Mouse (Mus musculus) left cerebral cortex, adult 8-10 months (tissue): Measurements from ENCODE around the gene Mbd3l2. TPM values are rescaled to one million over a fixed set of nuclear protein-coding genes. Genes with fewer than 3 reads are reported as not detected.
"Not testable (repeated sequence)": the region's sequence is repeated elsewhere in the genome, so short reads cannot be mapped to it uniquely, and the experiment has no call there.

Source experiments
- DNase-seq, 2 experiments: peaks; one replicate each; pipeline ENCODE4 v3.0.0; 2022; ENCODE audit warnings: low spot score in 2 of 2
- microRNA-seq, 2 experiments: library from miRNA; unstranded; fragments of <30 nt; microRNA quantifications; one replicate each; pipeline ENCODE4 v1.2.0; 2022
- total RNA-seq, 4 experiments: library from RNA; stranded (reverse); gene quantifications; 2 replicates each; pipeline ENCODE4 v1.2.4; 2022

Mbd3l2 gene
- not detected for total RNA-seq

DNA sequence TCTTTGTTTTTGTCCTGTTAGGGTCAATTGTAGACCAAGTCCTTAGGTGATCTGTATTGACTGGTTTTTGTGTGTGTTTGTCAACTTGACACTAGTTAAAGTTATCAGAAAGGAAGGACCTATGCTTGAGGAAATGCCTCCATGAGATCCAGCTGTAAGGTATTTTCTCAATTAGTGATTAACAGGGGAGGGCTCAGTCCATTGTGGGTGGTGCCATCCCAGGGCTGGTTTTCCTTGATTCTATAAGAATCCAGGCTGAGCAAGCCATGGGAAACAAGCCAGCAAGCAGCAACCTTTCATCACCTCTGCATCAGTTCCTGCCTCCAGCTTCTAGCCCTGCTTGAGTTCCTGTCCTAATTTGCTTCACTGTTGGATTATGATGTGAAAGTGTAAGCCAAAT is at the start of gene Mbd3l2:
Gene Mbd3l2, plus strand, starts transcription at position 301 of the 400 bp plus-strand sequence.
- DNase-seq: no peak

DNA sequence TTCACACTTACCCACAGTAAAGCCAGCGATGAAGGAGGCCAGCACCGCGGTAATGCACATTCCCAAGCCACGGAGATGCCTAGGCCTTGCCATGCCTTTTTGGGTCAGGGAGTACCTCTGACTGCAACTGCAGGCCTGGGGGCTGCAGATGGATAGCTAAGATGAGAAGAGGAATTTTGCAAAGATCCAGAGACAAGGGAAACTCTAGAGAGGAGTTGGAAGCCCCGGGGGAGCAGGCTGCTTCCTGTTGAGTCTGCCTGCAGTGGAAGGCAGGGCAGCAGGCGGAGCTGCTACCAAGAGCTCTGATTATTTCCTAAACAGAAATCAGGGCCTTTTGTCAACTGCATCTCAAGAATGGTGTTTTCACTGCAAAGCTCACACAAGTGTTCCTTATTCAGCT is 44.7 kb upstream of the Mbd3l2 start:
- DNase-seq: no peak

DNA sequence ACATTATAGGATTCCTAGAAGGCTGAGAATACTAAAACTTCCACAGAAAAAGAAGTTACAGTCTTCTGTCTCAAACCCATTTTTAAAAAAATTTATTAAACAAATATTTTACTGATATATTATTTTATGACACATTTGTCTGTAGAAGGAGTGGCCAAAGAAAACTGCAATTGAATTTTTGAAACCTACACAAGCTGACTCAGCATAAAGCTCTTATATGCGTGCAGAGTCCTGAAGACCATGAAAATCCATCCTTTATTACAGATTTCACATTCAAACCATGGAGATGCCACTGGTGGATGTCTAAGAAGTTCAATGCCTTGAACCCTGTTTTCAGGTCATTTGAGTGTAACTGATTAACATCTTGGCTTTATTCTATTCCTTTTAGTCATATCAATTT is 30.8 kb upstream of the Mbd3l2 start:
- no peak for DNase-seq

DNA sequence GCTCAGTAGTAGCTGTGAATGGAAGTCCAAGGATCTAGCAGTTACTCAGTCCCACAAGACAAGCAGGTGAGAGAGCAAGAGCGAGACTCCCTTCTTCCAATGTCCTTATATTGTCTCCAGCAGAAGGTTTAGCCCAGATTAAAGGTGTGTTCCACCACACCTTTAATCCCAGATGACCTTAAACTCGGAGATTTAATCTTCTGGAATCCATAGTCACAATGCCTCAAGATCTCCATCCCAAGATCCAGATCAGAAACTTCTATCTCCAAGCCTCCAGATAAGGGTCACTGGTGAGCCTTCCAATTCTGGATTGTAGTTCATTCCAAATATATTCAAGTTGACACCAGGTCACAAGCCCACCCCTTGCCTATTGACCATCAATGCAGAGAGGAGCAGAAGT is 27.6 kb upstream of the Mbd3l2 start, which contains the start of gene Naalad2:
Gene Naalad2, minus strand, starts transcription at position 101 of the 400 bp plus-strand sequence.
- not testable (repeated sequence) for DNase-seq

DNA sequence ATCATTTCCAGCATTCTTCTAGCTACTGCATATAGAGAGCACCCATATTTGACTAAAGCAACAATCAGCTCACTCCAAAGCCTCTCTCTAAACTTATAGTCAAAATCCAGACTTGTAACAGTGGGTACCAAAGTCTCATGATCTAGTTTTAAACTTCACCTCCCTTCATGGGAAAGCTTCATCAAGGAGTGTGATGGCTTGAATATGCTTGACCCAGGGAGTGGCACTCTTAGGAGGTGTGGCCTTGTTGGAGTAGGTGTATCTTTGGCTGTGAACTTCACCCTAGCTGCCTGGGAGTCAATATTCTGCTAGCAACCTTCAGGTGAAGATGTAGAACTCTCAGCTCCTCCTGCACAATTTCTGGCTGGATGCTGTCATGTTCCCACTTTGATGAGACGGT is 26.3 kb upstream of the Mbd3l2 start, which contains the start of gene Ubtfl1:
Gene Ubtfl1, plus strand, starts transcription at position 301 of the 400 bp plus-strand sequence.
- DNase-seq: no peak

DNA sequence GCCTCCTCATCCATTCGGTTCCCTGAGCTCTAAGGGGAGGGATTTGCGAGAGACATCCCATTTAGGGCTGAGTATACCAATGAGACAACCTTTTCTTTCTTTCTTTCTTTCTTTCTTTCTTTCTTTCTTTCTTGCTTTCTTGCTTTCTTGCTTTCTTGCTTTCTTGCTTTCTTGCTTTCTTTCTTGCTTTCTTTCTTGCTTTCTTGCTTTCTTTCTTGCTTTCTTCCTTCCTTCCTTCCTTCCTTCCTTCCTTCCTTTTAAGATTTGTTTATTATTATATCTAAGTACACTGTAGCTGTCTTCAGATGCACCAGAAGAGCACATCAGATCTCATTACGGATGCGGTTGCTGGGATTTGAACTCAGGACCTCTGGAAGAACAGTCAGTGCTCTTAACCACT is 18.1 kb upstream of the Mbd3l2 start:
- not testable (repeated sequence) for DNase-seq

DNA sequence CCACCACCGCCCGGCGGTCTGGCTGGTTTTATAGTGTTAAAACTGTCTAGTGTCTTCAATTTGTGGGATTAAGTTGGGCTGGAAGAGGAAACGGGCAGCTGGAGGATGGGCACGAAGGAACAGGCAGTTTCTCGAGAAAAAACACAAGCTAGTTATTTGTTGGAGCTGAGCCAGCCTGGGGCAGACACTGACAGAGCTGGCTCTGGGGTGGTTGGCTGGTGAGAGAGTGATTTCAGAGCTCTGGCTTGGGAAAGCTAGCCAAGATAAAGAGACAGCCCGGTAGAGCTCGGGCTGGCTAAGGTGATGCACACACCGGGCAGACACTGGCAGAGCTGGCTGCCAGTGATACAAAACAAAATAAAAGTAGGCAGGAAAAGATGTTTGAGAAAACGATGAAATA is 1.2 kb downstream of the Mbd3l2 start:
- DNase-seq: no peak

DNA sequence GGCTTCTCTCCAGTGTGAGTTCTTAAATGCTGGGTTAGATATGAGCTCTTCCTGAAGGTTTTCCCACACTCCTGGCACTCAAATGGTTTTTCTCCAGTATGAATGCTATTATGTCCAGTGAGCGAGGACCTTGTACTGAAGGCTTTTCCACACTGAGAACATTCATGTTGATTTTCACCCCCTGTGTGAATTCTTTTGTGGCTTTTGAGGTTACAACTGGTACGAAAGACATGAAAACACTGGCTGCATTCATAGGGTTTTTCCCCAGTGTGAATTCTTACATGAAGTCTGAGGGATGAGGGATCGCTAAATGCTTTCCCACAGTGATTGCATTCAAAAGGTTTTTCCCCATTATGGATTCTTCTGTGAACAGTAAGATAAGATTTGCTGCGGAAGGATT is 26.1 kb downstream of the Mbd3l2 start:
- DNase-seq: no peak

DNA sequence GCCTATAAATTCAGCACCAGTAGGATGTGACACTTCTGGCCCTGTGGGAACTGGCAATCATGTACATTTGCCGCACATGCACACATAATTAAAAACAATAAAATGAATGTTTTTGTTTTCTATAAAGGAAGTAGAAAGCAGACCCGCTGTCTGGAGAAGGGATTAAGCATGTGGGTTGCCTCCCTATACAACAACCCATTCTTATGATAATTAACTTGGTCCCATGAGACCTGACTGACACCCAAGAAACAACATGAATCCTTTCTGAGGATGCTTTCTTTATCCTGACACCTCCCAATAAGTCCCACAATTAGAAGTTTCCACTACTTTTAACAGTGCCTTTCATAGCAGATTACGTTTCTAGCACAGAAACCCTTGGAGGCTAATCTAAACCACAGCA is 36.9 kb downstream of the Mbd3l2 start:
- no peak for DNase-seq

DNA sequence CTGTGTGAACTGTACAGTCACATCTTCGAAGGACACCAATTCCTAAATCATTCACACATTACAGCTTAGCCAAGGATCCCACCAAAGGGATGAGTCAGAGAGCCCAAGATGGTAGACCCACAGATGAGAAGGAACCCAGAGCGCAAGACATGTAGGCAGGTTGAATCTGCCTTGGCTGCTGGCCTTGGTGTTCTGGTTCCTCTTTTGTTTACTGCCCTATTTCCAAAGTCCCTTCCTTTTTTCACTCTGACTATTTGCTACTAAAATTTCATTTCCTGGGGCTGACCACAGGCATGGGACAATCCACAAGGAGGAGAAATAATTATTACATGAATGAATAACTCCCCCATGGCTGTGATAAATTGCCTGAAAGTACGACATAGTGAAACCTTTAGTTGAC is 37.6 kb downstream of the Mbd3l2 start:
- no peak for DNase-seq

DNA sequence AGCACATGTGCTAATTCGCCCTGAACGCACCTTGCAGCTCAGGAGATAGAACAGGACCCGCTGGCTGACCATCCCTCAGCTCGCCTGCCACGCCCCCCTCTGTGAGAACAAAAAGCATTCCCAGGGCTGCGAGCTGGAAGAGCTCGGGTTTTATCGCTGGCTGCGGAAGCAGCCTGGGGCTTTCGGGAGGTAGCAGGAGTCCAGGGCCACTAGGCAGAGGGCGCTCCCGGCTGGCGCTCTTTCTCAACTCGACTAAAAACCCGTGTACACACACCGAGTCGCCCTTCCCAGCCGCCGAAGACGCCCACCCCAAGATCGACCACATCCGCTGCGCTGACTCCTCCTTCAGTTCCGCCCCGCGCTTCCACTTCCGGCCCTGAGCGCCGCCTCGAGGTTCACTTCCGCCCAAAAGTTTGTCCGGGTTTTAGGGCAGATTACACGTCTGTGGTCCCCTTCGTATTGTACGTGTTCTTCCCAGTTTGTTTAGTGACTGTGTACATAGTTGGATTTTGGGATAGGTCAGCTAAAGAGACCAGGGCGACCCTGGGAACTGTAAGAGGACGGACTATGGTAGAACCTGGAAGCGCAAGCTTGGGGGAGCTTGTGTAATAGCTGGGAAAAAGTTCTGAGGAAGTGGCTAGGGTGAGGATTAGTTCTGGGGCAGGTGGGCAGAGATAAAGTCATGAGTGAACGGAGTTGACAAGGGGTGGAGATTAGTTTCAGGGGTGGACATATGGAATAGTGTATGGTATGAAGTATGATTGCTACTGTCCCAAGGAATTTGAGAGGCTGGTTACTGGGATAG is 43.1 kb downstream of the Mbd3l2 start:
- DNase-seq: peak; percentile 26 to 32

DNA sequence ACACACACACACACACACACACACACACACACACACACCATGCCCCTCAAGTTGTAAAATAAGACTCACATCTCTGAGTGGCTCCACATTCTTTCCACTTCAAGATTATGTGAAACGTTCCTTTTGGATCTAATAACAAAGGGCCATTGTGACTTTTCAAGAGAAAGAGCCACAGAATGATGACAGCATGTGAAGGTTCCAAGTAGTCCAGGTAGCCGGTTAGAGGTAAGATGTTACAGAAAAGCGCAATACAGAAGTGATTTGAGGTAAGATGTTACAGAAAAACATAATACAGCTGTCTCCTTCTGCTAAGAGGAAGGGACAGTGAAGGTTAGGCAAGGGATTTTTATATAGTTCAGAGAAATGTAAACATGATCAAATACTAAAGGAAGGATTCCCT is 47.7 kb downstream of the Mbd3l2 start, which contains the start of the genes Zfp558 and Mbd3l1:
Gene Zfp558, minus strand, starts transcription at position 101 of the 400 bp plus-strand sequence.
Gene Mbd3l1, plus strand, starts transcription at position 192 of the 400 bp plus-strand sequence.
- no peak for DNase-seq

Small RNA genes within 50 kb of the gene (microRNA-seq; reads per million reads assigned to microRNA genes)
- 0 reads per million in 2 experiments for gene Gm22854

Other genes starting within 250 kb of the Mbd3l2 start
- 10 to 100 TPM; 66.9 to 82.6 (median 70.8) TPM for gene Chordc1, start 138.5 kb upstream of the Mbd3l2 start, total RNA-seq
- gene Naalad2, start 27.7 kb upstream of the Mbd3l2 start, total RNA-seq: 1 to 10 TPM in 2 of 4 experiments, under 1 TPM in 2; 0.53 to 2.9 (median 0.88) TPM
- not detected for gene Ubtfl1, start 26.2 kb upstream of the Mbd3l2 start, total RNA-seq
- gene Zfp558, start 47.6 kb downstream of the Mbd3l2 start, total RNA-seq: 1 to 10 TPM; 2.6 to 3.4 (median 3.2) TPM
- gene Mbd3l1, start 47.7 kb downstream of the Mbd3l2 start, total RNA-seq: not detected
- not detected for gene Muc16, start 243.9 kb downstream of the Mbd3l2 start, total RNA-seq